Mouse (Mus musculus) T-helper 17 cell (primary cell): ENCODE measurements around the gene Rhbdd2.

ENCODE experiments used
- in situ Hi-C, 2 experiments: fragments of 300-600 bp; cut with MboI, MseI; formaldehyde crosslinking; loops; 1 replicate in 1 of 2; 2 replicates in 1 of 2; pipeline ENCODE4 v1.15.1; 2025; ENCODE audit warnings: high pct_unique_total_duplicates in 2 of 2

Rhbdd2 gene

GRCm38 (mm10) chr5:135643869-135644268 lies 11.5 kb downstream of the Rhbdd2 start:
- in situ Hi-C loops: no loop called here

GRCm38 (mm10) chr5:135645330-135645729 lies 12.9 kb downstream of the Rhbdd2 start:
- in situ Hi-C loops: no loop called here

DNA sequence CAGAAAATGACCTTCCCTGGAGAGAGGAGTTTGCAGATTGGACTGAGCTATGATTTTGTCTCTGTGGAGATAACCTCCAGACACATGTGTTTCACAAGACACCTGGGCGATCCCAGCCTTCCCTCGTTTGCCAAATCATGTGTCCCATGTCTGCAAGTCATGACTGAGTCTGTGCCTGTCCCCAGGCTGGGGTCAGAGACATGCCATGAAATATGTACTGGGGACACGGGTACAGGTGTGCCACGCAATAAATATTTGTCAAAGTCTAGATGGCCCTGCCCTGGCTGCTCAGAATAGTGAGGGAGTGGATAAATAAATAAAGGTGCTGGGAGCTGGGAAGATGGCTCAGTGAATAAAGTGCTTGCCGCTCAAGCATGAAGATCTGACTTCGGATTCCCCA lies 13.6 kb downstream of the Rhbdd2 start:
- in situ Hi-C loops: no loop called here

- in situ Hi-C loops: no loop called here
Observed at GRCm38 (mm10) chr5:135648461-135649308, 16.3 kb downstream of the Rhbdd2 start.

DNA sequence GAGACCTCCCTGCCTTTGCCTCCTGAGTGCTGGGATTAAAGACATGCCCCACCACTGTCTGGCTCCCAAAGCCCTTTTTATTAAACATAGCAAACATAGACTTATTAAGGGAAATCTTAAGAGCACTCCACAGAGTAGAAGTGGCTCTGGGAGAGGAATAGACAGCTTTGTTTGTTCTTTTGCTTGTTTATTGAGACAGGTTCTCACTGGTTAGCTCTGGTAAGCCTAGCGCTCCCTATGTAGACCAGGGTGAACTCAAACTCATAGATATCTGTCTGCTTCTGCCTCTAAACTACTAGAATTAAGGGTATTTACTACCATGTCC lies 16.9 kb downstream of the Rhbdd2 start:
- in situ Hi-C loops: no loop called here

DNA sequence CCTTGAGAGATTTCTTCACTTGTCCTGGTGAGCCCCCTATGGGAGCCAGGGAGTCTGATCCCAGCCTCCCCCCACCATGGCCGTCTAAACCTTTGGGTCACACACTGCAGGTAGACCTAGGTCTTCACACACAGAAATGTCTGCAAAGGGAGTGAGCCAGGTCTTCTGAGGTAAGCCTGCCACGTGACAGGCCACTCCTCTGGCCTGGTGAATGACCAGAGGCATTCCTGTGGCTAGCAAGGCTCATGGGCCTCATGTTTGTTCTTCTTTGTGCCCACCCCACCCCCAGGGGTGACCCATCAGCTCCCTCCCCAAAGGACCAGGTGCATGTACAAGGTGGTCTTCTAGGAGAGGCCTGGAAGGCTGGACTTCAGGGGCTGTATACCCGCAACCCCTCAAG lies 19.1 kb downstream of the Rhbdd2 start:
- in situ Hi-C loops: no loop called here

DNA sequence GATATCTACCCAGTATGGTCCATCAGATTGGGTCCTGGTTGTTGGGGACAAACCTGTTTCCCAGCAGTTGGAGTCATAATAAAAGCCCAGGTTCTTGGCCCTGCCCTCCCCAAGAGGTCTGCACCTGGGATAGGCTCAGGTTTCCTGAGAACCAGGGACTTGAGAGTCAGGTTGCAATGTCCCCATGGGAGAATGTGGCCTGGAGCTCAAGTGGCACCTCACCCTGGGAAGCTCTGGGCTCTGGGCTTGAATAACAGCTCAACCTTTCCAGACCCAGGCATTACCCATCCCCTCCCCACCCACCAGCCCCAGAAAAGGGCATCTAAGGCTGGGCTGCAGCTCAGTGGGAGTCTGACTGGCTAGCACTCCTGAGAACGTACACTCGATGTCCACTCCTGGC lies 20.8 kb downstream of the Rhbdd2 start:
- in situ Hi-C loops: no loop called here

DNA sequence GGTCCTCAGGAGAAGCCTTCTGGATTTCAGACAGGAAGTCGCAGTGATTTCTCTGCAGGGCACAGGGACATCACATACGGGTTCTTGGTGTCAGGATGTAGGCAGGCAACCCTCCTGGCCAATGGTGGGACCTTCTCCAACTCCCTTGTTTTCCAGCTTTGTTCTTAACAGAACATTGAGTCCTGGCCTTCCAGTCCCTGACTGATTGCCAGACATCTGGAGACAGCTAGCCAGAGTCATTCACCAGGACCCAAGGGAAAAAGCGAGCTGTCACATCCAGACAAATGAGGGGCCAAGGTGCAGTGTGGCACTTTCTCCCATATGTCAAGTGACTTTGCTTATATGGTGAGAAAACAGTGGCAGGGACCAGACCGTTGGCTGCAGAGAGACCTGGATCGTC lies 23.6 kb downstream of the Rhbdd2 start:
- in situ Hi-C loops: no loop called here

GRCm38 (mm10) chr5:135657128-135657527 lies 24.7 kb downstream of the Rhbdd2 start:
- in situ Hi-C loops: no loop called here

- in situ Hi-C loops: no loop called here
Observed at GRCm38 (mm10) chr5:135657703-135658373, 25.4 kb downstream of the Rhbdd2 start.

DNA sequence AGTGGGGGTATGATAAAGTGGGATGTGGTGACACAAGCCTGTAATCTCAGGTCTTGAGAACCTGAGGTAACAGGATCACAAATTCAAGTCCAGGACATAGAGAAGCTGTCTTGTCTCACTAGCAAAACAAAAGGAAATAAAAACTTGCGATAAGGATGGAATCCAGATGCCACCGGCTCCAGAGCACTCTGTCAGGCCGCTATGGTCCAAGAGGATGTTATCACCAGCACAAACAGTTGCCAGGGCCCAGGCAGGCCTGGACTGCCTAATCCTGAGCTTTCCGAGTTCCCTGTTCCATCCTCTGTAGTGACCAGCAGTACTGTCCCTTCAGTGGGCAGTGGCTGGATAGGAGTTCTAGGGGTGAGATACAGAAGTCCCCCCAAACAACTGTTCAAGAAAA lies 27.5 kb downstream of the Rhbdd2 start:
- in situ Hi-C loops: no loop called here

GRCm38 (mm10) chr5:135660535-135660934 lies 28.1 kb downstream of the Rhbdd2 start:
- in situ Hi-C loops: no loop called here

DNA sequence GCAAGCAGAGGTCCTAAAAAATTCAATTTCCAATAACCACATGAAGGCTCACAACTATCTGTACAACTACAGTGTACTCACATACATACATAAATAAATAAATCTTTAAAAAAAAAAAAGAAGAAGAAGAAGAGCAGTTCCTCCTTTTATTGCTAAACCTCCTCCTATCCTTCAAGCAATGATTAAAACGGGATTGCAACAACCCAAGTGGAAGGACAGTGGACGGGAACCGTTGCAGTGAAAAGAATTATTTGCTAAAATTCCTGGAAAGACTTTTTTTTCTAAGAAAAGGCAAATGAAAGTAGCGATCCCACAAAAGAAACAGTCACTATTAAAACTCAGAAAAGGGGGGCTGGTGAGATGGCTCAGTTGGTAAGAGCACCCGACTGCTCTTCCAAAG lies 34.5 kb downstream of the Rhbdd2 start:
- in situ Hi-C loops: no loop called here

DNA sequence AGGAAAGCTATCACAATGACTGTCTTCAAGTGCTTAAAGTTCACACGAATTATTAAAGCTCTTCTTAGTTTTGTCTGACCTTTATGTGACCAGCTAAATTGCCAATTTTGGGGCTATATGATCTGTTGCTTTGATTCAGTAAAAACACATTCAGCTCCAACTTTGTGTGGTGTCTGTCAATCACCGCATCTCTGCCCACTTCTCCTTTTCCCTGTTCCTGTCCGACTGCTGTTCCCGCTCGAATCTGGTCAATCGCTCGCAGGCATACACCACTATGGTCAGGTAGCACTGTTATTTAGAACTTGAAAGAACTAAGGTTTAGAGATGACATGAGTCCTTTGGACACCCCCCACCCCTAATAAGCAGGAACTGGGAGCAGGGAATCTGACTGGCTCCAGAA lies 35.7 kb downstream of the Rhbdd2 start:
- in situ Hi-C loops: no loop called here

DNA sequence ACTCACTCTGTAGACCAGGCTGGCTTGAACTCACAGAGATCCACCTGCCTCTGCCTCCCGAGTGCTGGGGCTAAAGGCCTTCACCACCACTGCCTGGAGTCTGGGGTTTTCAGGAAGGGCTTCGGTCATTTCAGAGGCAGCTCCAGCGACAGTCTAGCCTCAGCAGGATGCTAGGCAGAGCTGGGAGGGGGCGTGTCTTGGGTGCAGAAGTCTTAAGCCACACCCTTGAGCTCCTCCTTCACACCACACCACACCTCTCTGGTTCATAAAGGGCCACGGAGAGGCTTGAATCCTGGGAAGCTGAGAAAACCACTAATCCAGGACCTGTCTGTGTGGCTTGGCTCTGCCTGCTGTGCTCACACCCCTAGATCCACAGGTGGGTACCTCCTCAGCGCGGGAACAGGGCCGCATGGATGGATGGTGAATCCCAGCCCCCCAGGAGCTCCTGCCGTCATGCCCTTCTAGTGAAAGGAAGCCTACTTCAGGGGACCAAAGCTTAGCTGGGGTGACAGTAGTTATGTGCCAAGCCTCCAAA lies 37.4 kb downstream of the Rhbdd2 start, which contains the start of gene Por:
Gene Por, plus strand, starts transcription at position 293 of the 535 bp plus-strand sequence.
- in situ Hi-C loops: no loop called here

DNA sequence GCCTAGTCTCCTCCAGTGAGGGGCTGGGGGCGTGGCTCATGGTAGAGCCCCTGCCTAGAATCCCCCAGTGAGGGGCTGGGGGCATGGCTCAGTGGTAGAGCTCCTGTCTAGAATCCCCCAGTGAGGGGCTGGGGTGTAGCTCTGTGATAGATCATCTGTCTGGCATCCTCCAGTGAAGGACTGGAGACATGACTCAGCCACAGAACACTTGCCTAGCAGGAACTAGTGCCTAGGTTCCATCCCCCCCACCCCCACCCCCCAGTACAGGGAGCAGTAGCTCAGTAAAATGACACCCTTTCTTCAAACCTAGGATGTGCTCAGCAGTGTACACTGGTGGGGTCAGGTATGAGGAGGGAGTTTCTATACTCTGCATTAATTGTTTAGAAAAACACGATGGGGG lies 38.5 kb downstream of the Rhbdd2 start:
- in situ Hi-C loops: no loop called here

- in situ Hi-C loops: no loop called here
Observed at GRCm38 (mm10) chr5:135672509-135672908, 40.1 kb downstream of the Rhbdd2 start.

DNA sequence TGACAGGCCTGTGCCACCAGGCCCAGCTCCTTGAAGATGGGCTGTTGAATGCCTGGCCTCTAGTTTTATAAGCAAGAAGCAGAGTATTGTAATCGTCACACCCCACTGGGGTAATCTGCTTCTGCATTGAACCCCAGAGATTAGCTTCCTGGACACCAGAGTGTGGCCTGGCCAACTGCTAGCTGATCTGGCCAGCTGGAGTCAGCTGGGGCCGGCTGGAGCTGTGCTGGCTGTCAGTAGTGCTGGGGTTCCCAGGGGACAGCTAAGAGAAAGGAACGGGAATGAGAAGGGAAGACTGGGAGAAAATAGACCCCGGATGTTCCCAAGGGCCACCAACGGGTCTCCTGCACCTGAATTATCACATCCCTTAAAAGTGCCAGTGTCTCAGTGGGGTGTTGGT lies 40.6 kb downstream of the Rhbdd2 start:
- in situ Hi-C loops: no loop called here

GRCm38 (mm10) chr5:135674349-135674775 lies 41.9 kb downstream of the Rhbdd2 start:
- in situ Hi-C loops: no loop called here

DNA sequence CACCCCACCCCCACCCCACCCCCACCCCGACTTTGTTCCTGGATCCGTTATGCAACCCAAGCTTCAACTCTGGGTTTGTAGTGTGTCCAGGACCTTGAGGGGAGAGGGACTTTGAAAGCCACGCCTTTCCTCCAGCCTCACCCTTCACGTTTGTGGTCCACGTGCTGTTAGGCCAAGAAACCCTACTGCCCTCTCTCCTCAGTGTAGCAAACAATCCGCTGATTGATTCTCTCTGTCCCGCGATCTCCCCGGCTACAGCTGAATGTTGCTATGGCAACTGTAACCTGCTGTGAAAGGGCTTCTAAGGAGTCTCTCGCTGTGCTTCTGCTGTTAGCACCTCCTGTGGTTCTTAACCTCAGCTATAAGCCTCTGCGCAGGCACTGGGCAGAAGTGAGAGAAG lies 42.4 kb downstream of the Rhbdd2 start:
- in situ Hi-C loops: no loop called here

GRCm38 (mm10) chr5:135676696-135677095 lies 44.3 kb downstream of the Rhbdd2 start:
- in situ Hi-C loops: no loop called here

DNA sequence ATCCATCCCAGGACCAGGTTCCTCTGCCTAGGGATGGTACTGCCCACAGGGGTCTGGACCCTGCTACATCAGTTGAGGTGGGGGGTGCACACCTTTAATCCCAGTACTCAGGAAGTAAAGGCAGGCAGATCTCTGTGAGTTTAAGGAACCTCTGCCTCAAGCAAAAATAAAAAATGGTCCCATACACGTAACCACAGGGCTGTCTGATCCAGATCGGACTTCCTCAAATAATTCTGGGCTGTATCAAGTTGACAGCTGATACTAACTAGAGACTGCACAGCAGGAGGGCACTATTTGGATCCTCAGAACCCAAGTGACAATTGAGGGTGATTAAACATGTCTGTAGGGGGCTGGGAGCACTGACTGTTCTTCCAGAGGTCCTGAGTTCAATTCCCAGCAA lies 44.8 kb downstream of the Rhbdd2 start:
- in situ Hi-C loops: no loop called here

DNA sequence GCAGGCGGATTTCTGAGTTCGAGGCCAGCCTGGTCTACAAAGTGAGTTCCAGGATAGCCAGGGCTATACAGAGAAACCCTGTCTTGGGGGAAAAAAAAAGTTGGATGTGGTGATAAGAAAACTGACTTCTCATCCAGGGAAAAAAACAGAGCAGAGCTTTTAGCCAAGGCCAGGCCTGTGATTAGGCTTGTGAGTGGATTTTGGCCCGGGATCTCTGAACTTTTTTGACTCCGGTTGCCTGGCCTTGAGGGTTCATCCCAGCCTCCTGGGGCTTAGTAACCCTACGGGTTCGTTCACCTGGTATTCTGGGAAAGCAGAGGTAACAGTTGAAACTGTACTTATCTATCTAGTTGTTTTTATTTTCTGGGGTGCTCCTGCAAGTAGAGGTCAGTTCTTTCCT lies 46.1 kb downstream of the Rhbdd2 start:
- in situ Hi-C loops: no loop called here
